Mouse (Mus musculus): ENCODE measurements around the gene Axdnd1.
A peak's percentile ranks its signal among the peaks of the same experiment; 100 is the strongest.
"Not testable (repeated sequence)": the region's sequence is repeated elsewhere in the genome, so short reads cannot be mapped to it uniquely, and the experiment has no call there.

Gene Axdnd1

DNA sequence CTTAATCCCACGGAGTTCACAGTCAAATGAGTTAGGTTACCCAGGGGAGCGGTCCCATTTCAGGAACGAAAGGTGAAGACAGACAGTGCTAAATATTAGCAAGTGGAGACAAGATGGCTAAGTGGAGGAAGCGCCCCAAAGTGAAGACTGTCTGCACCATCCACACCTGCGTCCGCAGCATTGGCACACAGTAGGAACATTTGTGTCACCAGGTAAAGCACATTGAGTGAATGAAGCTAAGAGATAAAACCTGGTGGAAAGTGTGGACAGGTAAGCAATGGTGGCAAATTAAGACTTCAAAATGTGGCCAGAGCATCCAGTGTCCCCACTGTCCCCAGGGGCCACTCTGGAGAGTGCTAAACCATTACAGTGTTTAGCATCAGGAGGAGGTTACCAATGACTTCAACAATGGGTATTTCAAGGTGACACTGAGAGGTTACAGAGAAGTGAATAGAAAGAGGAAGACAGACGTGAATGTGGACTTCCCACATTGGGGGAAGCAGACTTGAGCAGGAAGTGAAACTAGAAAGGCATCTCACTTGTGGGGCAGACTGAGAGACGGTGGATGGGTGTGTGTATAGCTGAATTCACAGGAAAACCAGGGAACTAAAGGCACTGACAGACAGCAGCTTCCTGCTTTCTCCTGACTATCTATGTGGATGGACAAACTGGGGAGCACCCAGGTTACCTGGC lies 16.2 kb upstream of the Axdnd1 start:
- DNase-seq (ENCODE audit: low spot score in 2 of 2), result no peak

DNA sequence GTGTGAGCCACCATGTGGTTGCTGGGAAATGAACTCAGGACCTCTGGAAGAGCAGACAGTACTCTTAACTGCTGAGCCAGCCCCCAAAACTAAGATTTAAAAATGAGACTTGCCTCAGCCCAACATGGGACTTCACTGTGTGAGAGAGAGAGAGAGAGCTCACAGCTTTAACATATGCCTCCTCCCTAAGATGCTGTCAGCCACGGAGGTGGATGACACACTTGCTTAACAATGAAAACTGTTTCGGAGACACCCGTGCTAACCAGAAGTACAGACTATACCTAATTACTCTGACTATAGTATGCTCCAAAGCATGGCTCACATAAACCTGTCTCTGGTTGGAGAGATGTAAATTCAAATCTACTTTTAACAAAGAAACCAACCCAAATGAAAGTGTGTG lies 12.5 kb upstream of the Axdnd1 start:
- DNase-seq (ENCODE audit: low spot score in 2 of 2), result no peak

DNA sequence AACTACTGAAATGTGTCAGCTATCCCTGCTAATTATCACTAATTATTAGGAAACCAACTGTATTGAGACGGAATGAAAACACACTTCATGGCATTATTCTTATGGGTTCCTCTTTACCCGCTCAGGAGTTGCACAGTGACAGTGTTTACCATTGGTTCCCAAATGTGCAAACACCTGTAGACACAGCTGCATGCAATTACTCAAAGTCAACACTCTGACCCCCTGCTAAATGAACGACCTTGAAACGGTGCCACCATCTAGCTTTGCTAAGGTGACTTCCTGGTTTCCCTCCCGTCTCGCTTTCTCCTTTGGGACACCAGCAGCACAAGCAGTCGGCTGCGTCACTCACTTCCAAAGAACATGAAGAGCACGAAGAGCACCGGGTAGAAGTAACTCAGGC lies 11.5 kb upstream of the Axdnd1 start:
- DNase-seq (ENCODE audit: low spot score in 2 of 2), result no peak

DNA sequence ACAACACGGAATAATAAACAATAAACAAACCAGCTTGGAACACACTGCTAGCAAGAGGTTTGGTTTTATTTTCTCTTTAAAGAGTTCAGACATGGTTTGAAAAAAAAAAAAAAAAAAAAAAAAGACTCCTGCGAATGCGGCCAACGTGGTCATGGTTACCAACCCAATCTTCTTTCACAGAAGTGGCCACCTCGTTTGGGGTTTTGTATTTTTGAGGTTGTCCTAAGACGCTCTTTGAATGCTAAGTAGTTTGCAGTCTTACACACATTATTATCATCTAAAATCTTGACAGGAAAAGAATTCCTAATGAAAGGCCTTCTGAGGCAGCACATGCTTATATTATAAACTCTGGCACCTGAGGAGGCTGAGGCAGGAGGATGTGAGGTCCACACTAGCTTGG lies 7.5 kb upstream of the Axdnd1 start:
- peak in 1 of 2 experiments; percentile 21 for DNase-seq (ENCODE audit: low spot score in 2 of 2)

DNA sequence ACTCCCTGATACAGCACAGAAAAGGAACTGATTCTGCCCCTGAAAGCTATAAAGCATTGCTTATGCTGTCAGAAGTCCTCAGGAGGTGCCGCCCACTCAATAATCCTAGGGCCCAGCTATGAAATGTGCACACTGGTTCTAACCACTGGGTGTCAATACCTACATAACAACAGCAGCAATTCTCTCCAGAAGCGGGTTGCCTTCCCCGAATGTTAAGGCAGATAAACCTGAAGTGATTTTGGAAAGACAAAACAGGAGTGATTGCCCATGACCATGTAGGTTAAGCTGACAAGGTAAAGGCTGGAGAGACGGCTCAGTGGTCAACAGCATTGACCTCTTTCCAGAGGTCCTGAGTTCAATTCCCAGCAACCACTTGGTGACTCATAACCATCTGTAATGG lies 4.8 kb upstream of the Axdnd1 start:
- DNase-seq (ENCODE audit: low spot score in 2 of 2), result no peak

DNA sequence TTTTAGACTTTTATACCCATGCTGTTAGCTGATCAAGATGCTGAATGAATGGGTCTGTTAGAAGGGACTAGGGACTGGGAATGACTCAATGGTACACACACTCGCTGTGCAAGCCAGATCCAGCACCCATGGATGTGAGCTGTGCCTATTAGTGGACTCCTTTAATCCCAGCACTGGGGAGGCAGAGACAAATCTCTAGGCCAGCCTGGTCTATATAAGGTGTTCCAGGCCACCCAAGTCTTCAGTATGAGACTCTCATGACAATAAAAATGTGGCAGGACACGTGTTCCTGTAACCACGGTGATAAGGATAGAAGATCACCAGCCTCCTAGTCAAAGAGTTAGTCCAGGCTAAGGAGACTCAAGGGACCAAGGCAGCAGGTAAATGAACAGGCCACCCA lies 3.1 kb upstream of the Axdnd1 start:
- DNase-seq (ENCODE audit: low spot score in 2 of 2), result no peak

DNA sequence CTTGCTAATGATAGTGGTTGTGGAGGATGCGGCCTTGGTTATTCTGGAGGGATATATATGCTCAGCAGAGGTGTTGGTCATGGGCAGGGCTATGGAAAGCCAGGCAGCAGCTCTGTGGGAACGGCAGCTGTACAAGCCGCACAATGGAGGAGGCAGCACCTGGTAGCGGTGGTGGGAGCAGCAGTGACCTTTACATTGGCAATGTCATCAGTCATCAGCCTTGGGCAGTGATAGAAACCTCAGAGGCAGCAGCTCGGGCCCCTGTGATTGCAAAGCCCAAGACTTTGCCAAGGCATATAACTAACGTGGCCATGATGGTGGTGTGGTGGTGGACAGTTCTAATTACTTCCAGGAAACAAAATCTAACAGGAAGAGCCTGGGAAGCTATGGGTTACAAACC lies 2.5 kb upstream of the Axdnd1 start:
- DNase-seq (ENCODE audit: low spot score in 2 of 2), result no peak

DNA sequence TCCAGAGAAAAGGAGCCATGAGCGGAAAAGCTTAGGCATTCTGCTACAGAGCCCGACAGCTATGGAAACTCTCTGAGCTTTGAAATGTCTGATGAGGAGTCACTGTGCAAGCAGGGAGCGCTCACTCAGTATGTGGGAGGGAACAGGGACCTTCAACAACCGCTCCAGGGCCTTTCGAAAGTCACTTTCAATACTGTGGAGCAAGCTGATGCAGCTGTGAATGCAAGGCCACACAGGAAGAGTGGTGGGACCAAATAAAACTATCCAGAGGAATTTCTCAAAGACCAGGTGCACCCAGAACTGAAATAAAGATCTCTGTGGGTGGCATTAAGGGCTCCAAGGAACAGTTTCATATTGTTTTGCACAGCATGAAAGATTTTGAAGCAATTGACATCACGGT lies 1.9 kb upstream of the Axdnd1 start:
- DNase-seq (ENCODE audit: low spot score in 2 of 2), result no peak

DNA sequence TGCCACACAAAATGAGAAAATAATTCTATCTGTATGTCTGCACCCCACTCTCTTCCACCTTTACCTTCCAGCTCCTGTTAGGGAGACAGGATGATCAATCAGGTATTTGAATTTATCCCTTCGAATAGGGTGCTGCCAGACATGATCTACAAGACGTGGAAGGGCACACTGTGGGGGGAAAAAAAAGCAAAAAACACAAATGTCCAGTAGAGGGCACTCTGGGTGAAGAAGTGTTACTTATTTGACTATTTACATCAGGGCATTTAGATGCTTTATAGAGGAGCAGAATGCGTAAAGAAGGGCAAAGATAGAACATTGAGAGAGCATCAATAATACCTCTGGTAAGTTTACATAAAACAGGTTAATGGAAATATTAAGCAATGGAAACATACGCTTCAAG lies 2.8 kb downstream of the Axdnd1 start:
- no peak for DNase-seq (ENCODE audit: low spot score in 2 of 2)

DNA sequence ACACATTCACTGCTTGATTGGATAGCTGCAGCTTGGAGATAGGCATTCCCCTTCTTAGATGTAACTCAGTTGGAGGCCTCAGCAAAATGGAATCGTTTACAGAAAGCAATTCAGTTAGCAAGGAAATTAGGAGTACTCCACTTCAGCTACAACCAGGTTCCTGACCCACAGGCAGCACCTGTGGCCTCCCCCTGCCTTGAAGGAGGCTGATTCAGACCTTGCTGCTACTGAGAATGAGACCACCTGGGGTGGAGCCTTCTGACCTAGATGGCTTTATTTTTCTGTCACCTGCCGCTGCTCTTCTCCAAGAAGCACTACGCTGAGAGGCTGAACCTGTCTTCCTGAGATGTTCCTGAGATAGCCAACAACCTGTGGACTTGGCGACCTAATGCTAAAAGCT lies 12.4 kb downstream of the Axdnd1 start:
- no peak for DNase-seq (ENCODE audit: low spot score in 2 of 2)

DNA sequence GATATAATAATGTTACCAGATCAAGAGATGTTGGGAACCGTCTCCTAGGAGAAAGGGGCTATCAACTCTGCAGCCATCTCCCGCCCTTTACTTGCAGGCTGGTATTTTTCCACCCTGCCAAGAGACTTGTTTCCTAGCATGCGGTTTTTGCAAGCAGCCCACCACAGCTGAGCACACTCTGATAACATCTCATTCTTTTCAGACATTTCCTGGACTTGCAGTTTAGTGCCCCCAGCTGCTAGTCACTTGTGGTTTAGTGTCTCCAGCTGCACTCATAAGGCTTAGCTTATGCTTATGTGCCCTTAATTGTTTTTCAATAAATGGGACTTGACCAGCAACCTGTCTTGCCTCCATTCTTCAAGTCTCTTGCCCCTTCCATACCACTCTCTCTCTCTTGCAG lies 13.0 kb downstream of the Axdnd1 start:
- DNase-seq (ENCODE audit: low spot score in 2 of 2), result no peak

DNA sequence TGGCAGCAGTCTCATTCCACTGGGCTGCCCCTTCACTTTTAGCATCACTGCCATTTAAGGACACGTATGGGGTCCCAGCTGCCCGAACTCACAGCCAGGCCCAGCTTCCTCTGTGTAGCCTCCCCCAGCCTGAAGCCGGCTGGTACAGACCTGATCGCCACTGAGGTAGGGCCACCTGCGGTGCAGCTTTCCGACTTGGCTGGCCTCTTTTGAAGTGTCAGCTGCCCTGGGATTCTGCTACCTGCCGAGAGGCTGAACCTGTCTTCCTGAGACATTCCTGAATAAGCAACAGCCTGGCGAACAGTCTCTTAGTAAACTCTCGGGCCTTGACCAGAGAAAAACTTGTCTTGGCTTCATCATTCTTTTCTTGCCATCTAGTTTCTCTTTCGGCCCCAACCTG lies 17.7 kb downstream of the Axdnd1 start:
- no peak for DNase-seq (ENCODE audit: low spot score in 2 of 2)

DNA sequence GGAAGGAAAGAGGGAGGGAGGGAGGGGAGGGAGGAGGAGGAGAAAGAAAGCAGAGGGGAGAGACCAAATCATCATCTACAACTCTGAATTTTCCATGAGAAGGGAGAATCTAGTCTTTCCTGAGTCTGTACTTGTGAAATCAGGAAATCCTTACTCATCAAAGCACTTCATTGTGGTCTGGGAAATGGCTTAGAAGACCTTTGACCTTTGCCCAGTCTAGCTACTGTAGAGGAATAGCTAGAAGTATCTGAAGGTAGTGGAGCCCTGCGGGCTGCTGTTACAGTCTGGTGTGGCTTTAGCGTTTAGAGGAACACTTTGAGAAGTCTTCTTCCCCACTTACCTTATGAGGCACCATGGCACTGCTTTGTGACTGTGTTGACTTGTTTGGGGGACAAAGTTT lies 18.5 kb downstream of the Axdnd1 start:
- no peak for DNase-seq (ENCODE audit: low spot score in 2 of 2)

DNA sequence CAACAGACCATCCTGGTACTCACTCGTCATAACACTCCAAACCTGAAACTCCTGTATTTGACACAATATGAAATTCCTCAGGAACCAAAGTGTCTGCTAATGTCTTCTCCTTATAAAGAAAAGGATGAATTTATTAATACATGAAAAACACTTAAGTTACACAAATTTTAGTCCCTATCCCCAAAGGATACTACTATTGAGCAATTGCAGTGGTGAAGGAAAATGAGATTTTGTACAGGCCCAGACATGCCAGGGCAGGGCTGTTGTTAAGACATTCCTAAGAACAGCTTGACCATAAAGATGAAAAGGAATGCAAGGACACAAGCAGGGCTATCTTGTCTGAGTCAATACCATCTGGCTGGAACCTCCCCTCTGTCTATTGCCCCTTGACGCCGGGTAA lies 20.8 kb downstream of the Axdnd1 start:
- not testable (repeated sequence) for DNase-seq (ENCODE audit: low spot score in 2 of 2)

DNA sequence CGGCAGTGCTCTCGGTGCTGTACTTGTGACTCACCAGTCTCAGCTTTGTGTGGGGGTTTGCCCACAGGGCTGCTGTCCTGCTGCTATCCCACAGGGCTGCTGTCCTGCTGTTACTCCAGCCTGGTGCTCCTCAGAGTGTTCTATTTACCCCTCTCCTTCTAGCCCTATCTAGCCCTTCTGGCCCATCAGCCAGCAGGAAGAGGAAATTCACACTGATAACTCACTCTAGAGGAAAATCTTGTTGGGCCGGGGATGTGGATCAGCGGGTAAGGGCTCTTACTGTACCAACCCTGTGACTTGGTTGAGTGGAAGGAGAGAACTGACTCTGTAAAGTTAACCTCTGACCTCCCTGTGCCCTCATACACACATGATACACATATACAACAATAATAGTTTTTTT lies 27.8 kb downstream of the Axdnd1 start:
- no peak for DNase-seq (ENCODE audit: low spot score in 2 of 2)

DNA sequence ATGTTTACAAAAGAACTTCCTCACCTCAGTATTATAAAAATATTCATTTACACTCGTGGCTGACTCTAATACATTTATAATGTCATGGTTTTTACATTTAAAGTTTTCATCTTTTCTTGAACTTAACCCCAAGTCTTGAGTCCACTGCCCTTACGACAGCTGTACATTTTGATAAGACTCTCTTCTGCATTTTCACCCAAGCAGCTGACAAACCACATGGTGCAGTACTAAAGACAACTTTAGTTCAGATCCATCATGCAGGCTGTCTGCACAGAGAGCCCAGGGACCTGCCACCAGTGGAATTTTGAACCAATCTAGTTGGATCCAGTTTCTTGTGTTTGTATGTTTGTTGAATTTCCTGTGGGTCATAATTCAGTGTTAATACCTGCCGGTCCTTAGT lies 34.1 kb downstream of the Axdnd1 start:
- no peak for DNase-seq (ENCODE audit: low spot score in 2 of 2)

DNA sequence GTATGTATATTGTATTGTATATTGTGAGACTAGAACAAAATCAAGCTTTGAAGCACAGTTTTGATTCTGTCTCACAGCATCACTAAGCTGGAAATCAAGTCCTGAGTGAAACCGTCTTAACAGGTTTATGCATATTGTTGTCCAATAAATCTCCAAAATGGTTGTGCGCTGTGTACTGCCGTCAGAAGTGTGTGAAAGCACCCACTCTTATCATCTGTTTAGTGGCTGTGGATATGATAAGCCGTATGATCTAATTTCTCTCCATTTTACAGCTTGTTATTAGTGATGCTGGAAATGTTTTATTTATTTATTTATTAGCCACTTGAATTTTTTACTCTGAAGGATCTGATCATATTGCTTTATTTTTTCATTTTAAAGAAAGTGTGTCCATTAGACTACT lies 34.7 kb downstream of the Axdnd1 start:
- no peak for DNase-seq (ENCODE audit: low spot score in 2 of 2)

DNA sequence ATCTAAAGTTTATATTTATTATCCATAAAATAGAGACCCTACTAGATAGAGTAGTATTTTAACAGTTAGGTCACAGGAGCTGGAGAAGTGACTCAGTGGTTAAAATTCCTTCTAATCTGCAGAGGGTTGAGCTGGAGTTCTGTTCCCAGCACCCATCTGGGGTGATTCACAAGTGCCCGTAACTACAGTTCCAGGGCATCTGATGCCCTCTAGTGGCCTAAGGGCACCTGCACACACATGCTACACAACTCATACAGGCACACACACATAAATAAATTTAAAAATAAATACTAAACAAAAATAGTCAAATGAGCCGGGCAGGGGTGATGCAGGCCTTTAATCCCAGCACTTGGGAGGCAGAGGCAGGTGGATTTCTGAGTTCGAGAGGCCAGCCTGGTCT lies 39.7 kb downstream of the Axdnd1 start:
- DNase-seq (ENCODE audit: low spot score in 2 of 2), result no peak

DNA sequence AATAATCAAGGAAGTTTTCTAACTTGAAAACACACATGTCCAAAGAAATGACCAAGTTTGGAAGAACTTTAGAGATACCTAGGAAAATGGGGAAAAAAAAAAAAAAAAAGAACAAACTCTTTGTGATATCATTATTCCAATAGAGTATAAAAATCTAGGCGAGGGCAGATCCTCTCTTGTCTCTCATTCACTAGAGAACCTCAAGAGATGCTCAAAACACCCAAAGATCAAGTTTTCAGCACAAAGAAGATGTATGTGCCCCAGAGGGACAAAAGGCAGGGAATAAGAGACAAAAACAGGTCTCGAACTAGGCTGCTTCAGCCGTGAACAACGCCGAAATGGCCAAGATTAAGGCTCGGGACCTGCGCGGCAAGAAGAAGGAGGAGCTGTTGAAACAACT lies 55.2 kb downstream of the Axdnd1 start, which contains the start of gene Gm2000:
Gm2000 (plus strand) TSS at position 301 of the 400 bp plus-strand sequence.
- no peak for DNase-seq (ENCODE audit: low spot score in 2 of 2)

DNA sequence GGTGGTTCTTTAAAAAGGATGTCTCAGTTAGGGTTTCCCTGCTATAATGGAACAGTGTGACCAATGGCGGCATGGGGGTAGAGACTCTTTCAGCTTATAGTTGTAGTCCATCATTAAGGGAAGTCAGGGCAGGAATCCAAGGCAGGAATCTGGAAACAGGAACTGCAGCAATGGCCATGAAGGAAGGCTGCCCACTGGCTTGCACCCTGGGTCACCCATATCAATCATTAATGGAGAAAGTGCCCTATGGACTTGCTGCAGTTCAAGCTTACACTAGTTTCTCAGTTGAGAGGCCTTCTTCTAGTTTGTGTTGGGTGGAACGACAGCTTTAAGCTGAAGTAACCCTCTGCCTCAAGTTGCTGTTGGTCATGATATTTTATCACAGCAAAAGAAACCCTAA lies 68.5 kb downstream of the Axdnd1 start:
- DNase-seq (ENCODE audit: low spot score in 2 of 2), result no peak

DNA sequence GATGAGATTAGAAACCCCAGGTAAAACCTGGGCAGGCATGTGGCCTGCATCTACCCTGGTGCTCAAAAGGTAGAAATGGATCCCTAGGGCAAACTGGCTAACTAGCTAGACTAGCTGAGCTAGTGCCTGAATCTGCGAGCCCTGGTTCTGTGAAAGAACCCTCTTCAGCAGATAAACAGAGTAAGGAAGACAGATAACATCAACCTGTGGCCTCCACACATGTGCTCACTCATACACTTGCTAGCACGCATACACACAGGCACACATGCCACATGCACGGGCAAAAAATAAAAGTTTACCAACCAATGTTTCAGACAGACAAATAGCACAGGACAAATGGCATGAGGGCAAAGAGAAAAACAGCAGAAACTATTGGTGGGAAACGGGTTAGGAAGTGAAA lies 70.5 kb downstream of the Axdnd1 start:
- no peak for DNase-seq (ENCODE audit: low spot score in 2 of 2)

DNA sequence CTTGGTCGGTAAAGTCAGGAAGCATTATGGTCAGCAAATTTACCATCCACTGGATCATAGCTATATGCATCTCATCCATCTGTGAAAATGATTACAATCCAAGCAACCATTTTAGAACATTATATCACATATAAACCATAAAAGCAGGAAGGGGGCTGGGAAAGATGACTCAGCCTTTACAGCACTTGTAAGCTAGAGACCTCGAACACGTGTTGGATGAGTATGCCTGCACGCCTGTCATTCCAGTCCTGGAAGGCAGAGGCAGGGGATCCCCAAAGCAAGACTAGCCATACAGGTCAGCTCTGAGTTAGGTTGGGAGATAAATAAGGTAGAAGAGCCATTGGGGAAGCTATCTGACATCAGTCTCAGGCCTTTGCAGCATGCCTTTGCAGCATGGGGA lies 71.9 kb downstream of the Axdnd1 start:
- DNase-seq (ENCODE audit: low spot score in 2 of 2), result no peak

DNA sequence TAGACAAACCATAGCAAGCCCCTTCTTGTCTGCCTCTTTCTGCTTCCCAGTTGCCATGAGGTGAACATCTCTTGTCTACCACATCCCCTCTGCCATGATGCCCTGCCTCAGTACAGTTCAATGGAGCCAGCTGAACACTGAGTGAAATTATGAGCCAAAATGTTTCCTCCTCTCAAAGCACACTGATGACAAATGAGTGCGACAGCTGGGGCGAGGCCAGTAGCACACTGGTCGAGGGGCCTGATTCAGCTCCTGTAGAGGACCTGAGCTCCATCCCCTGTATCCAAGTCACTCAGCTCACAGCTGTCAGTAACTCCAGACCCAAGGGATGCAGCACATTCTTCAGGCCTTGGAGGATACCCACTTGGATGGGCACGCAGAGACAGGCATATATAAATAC lies 75.3 kb downstream of the Axdnd1 start:
- no peak for DNase-seq (ENCODE audit: low spot score in 2 of 2)

DNA sequence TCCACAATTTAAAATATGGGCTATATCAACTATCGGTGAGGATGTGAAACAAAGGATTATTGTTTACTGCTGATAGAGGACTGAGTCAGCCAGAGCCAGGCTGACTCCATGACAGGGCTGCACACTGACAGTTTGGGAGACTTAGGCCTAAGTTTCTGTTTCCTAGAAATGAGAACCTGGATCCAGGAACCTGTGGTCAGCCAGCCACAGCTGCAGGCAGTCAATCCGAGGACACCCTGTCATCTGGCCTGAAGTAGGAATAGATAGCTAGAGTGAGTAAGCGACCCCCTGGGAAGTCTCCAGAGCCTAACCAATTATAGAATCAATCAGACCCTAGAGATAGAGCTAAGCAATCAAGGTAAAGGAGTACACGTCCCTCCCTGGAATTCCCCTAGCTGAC lies 76.5 kb downstream of the Axdnd1 start:
- DNase-seq (ENCODE audit: low spot score in 2 of 2), result no peak

Measured in frontal cortex, postnatal 10 days (tissue).